Mouse (Mus musculus) layer of hippocampus, adult 6 months (tissue): ENCODE measurements around the gene Rnf26. TPM values are rescaled to one million over a fixed set of nuclear protein-coding genes. Genes with fewer than 3 reads are reported as not detected.

Experiments
- long read RNA-seq, 2 experiments: library from polyadenylated mRNA; unstranded; transcript quantifications; one replicate each; pipeline ENCODE4 v2.0.0; 2019 to 2020
- polyA plus RNA-seq: library from polyadenylated mRNA; unstranded; fragments of <200 nt; fragmentation: Nextera tagmentation; gene quantifications from 2 replicates; pipeline ENCODE4 v1.2.3, GENCODE M21; 2021

The Rnf26 gene
- 10.8 and 13.6 TPM in 2 replicates for polyA plus RNA-seq
- long read RNA-seq, experiment 1, transcript Rnf26-201 (1 exons, 2,724 nt): major isoform, 39 of 39 reads
- long read RNA-seq, experiment 1, partial matches to known transcripts: 0 of 39 reads
- long read RNA-seq, experiment 1, other reads (novel, unspliced or antisense): 0 of 39 reads
- long read RNA-seq, experiment 2, transcript Rnf26-201 (1 exons, 2,724 nt): major isoform, 194 of 196 reads
- long read RNA-seq, experiment 2, partial matches to known transcripts: 2 of 196 reads
- long read RNA-seq, experiment 2, other reads (novel, unspliced or antisense): 0 of 196 reads

GRCm38 (mm10) chr9:44113105-44113789 is at the start of gene Rnf26, which contains the start of gene Gm49380:
TSS of gene Rnf26 (minus strand) at chr9:44113517.
TSS of gene Gm49380 (minus strand) at chr9:44113500.

GRCm38 (mm10) chr9:44134101-44134850 is 21.0 kb upstream of the Rnf26 start, which contains the start of gene Mcam:
TSS of gene Mcam (plus strand) at chr9:44134469.

GRCm38 (mm10) chr9:44107110-44107509 is 6.2 kb downstream of the Rnf26 start, which contains the start of gene C1qtnf5:
TSS of gene C1qtnf5 (plus strand) at chr9:44107245.

GRCm38 (mm10) chr9:44101490-44101889 is 11.8 kb downstream of the Rnf26 start, which contains the start of gene Mfrp:
TSS of gene Mfrp (plus strand) at chr9:44101729.

GRCm38 (mm10) chr9:44066785-44067225 is 46.5 kb downstream of the Rnf26 start, which contains the start of gene Usp2:
TSS of gene Usp2 (plus strand) at chr9:44067021.

Other genes starting within 250 kb of the Rnf26 start
- 324 and 386 TPM in 2 replicates for gene Thy1, start 70.1 kb downstream of the Rnf26 start, polyA plus RNA-seq
- 116 and 137 TPM in 2 replicates for gene Usp2, start 46.5 kb downstream of the Rnf26 start, polyA plus RNA-seq
- gene Mfrp, start 11.8 kb downstream of the Rnf26 start, polyA plus RNA-seq: 0.06 and 9.7 TPM in 2 replicates
- gene C1qtnf5, start 6.3 kb downstream of the Rnf26 start, polyA plus RNA-seq: 30.3 and 40.8 TPM in 2 replicates
- 0.10 and 0.14 TPM in 2 replicates for gene Gm49380, start within 50 bp of the Rnf26 start, polyA plus RNA-seq
- gene Mcam, start 21.0 kb upstream of the Rnf26 start, polyA plus RNA-seq: 2.6 and 2.8 TPM in 2 replicates
- 11.8 and 12.1 TPM in 2 replicates for gene Cbl, start 120.5 kb upstream of the Rnf26 start, polyA plus RNA-seq
- gene Ccdc153, start 127.2 kb upstream of the Rnf26 start, polyA plus RNA-seq: 14.2 and 18.1 TPM in 2 replicates
- 0.90 and 1.1 TPM in 2 replicates for gene Pdzd3, start 138.0 kb upstream of the Rnf26 start, polyA plus RNA-seq
- 6.2 and 7.2 TPM in 2 replicates for gene Nlrx1, start 155.1 kb upstream of the Rnf26 start, polyA plus RNA-seq
- 25.1 and 26.3 TPM in 2 replicates for gene Abcg4, start 175.1 kb upstream of the Rnf26 start, polyA plus RNA-seq
- gene Hinfp, start 192.2 kb upstream of the Rnf26 start, polyA plus RNA-seq: 2.9 and 4.2 TPM in 2 replicates
- 17.9 and 19.0 TPM in 2 replicates for gene C2cd2l, start 206.8 kb upstream of the Rnf26 start, polyA plus RNA-seq
- gene Dpagt1, start 212.5 kb upstream of the Rnf26 start, polyA plus RNA-seq: 10.3 and 12.5 TPM in 2 replicates
- 40.3 and 56.5 TPM in 2 replicates for gene H2afx, start 221.2 kb upstream of the Rnf26 start, polyA plus RNA-seq
- gene Hmbs, start 230.7 kb upstream of the Rnf26 start, polyA plus RNA-seq: 32.2 and 38.1 TPM in 2 replicates
- gene Vps11, start 248.2 kb upstream of the Rnf26 start, polyA plus RNA-seq: 48.4 and 50.0 TPM in 2 replicates